Mouse (Mus musculus): ENCODE data around the gene Tmem223. TPM values are rescaled to one million over a fixed set of nuclear protein-coding genes. Genes with fewer than 3 reads are reported as not detected.
A peak's percentile ranks its signal among the peaks of the same experiment; 100 is the strongest.

The Tmem223 gene
- polyA plus RNA-seq, 1 experiment = 53.1 TPM

GRCm38 (mm10) chr19:8738911-8739310, 31.9 kb upstream of the Tmem223 start:
- no peak for TF ChIP-seq CTCF (IDR thresholded peaks at IDR 0.05; ENCODE audit: control insufficient read depth, insufficient read depth, low read length)
- no peak for TF ChIP-seq POLR2A (IDR thresholded peaks at IDR 0.05; ENCODE audit: borderline replicate concordance, control insufficient read depth, low read depth, low read length)
- H3K4me1 ChIP-seq (ENCODE audit: control insufficient read depth, insufficient read depth, low read length) = peaks cover 1% of the 10 kb centered on the region
- H3K27ac ChIP-seq (ENCODE audit: control insufficient read depth, insufficient read depth, low read depth, low read length, poor library complexity) = no peak overlapping the region
- WGBS = 84% methylated on average over 7 of the region's 7 CpGs
- no peak overlapping the region for H3K4me3 ChIP-seq (replicated peaks; ENCODE audit: control insufficient read depth, low read depth, low read length)

DNA sequence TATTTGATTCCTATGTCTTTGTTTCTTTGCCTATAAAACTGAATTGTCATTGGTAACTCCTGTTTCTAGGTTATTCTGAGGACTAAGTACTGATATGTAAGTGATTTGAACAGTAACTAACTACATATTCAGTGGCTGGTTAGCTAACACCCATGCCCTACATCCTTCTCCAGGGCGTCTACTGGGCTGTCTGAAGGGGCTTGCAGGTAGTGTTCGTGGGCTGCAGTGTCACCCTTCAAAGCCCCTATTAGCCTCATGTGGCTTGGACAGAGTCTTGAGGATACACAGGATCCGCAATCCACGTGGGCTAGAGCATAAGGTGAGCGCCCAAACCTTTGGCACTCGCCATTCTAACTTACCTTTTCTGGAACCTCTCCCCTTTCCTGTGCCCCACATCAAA, 31.1 kb upstream of the Tmem223 start:
- Histone ChIP-seq H3K27ac (ENCODE audit: control insufficient read depth, insufficient read depth, low read depth, low read length, poor library complexity) (no peak overlapping the region), H3K4me3 (replicated peaks; ENCODE audit: control insufficient read depth, low read depth, low read length) (no peak overlapping the region), H3K4me1 (ENCODE audit: control insufficient read depth, insufficient read depth, low read length) (peaks cover 1% of the 10 kb centered on the region)
- TF ChIP-seq POLR2A (IDR thresholded peaks at IDR 0.05; ENCODE audit: borderline replicate concordance, control insufficient read depth, low read depth, low read length) = no peak
- no peak for TF ChIP-seq CTCF (IDR thresholded peaks at IDR 0.05; ENCODE audit: control insufficient read depth, insufficient read depth, low read length)
- 86% methylated on average over 6 of the region's 6 CpGs for WGBS

- Histone ChIP-seq H3K27ac (ENCODE audit: control insufficient read depth, insufficient read depth, low read depth, low read length, poor library complexity) (peak within 1 kb of the TSS; percentile 97), H3K4me1 (ENCODE audit: control insufficient read depth, insufficient read depth, low read length) (peaks cover 1% of the 10 kb centered on the region), H3K4me3 (replicated peaks; ENCODE audit: control insufficient read depth, low read depth, low read length) (peak within 1 kb of the TSS; percentile 90)
- TF ChIP-seq POLR2A (IDR thresholded peaks at IDR 0.05; ENCODE audit: borderline replicate concordance, control insufficient read depth, low read depth, low read length) (no peak), CTCF (IDR thresholded peaks at IDR 0.05; ENCODE audit: control insufficient read depth, insufficient read depth, low read length) (no peak)
- 82% methylated on average over 14 of the region's 14 CpGs for WGBS
Observed at GRCm38 (mm10) chr19:8740603-8741002, 30.2 kb upstream of the Tmem223 start, which contains the start of gene 1700092M07Rik. TSS of gene 1700092M07Rik (plus strand) at chr19:8740718.

DNA sequence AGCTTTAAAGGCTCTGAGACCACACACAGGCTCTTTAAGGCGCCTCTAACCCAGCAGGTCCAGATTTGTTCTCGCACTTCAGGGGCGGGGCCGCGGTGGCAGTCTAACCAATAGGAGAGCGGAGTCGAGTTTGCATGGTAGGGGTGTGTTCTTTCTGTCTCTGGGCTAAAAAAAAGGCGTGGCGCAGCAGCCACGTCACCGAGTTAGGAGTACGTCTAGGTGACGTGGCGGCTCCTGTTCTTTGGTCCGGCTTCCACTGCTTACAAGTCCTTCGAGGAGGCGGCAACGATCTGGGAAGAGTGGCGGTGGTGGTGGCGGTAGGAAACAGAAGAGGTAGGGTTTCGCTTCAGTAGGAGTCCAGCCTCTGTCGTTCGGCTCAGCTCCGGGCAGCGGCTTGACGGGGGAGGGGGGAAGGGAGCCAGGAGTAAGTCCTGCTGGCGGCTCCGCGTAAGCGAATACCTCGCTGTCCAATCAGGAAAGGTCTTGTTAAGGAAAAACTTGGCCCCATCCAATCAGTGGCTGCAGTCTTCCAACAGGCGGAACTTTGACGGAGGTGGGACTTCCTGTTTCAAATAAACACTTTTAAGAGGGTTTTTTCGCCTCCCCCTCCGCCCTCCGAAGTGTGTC, 29.4 kb upstream of the Tmem223 start, which contains the start of gene Stx5a:
TSS of gene Stx5a (plus strand) at position 171 of the 627 bp plus-strand sequence.
- WGBS = under 1% methylated on average over 36 of the region's 36 CpGs
- TF ChIP-seq CTCF (IDR thresholded peaks at IDR 0.05; ENCODE audit: control insufficient read depth, insufficient read depth, low read length) = no peak
- TF ChIP-seq POLR2A (IDR thresholded peaks at IDR 0.05; ENCODE audit: borderline replicate concordance, control insufficient read depth, low read depth, low read length) = peak; percentile 59
- peak within 1 kb of the TSS; percentile 90 for H3K4me3 ChIP-seq (replicated peaks; ENCODE audit: control insufficient read depth, low read depth, low read length)

GRCm38 (mm10) chr19:8742176-8742575, 28.6 kb upstream of the Tmem223 start:
- 4% methylated on average over 14 of the region's 14 CpGs for WGBS
- Histone ChIP-seq H3K4me1 (ENCODE audit: control insufficient read depth, insufficient read depth, low read length) (peaks cover 1% of the 10 kb centered on the region), H3K27ac (ENCODE audit: control insufficient read depth, insufficient read depth, low read depth, low read length, poor library complexity) (peak overlapping the region; percentile 97), H3K4me3 (replicated peaks; ENCODE audit: control insufficient read depth, low read depth, low read length) (peak overlapping the region; percentile 90)
- peak; percentile 9; the same call in 1 of the 2 replicates for TF ChIP-seq POLR2A (IDR thresholded peaks at IDR 0.05; ENCODE audit: borderline replicate concordance, control insufficient read depth, low read depth, low read length)
- no peak for TF ChIP-seq CTCF (IDR thresholded peaks at IDR 0.05; ENCODE audit: control insufficient read depth, insufficient read depth, low read length)

More for the DNA sequence above, 29.4 kb upstream of the Tmem223 start, which contains the start of gene Stx5a:
- peak within 1 kb of the TSS; percentile 97 for H3K27ac ChIP-seq (ENCODE audit: control insufficient read depth, insufficient read depth, low read depth, low read length, poor library complexity)
- H3K4me1 ChIP-seq (ENCODE audit: control insufficient read depth, insufficient read depth, low read length) = peaks cover 1% of the 10 kb centered on the region

DNA sequence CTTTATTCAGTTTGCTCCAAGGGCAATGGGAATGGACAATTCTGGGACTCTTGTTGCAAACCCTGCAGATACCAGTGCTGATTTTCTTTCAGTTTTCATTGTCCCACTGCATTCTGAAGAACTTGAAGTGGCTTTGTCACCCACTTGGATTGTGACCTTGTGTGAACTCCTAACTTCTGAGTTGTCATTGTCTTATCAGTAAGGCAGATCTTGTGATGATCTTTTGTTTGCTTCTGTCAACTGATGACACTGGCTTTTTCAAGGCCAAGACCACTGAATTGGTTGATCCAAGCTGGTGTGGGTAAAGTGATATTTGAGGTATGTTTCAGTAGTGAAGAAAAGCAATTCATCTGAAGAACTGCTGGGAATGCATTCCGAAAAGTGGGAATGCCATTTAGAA, 25.4 kb upstream of the Tmem223 start:
- 86% methylated on average over 1 of the region's 1 CpGs for WGBS
- no peak overlapping the region for H3K4me3 ChIP-seq (replicated peaks; ENCODE audit: control insufficient read depth, low read depth, low read length)
- H3K4me1 ChIP-seq (ENCODE audit: control insufficient read depth, insufficient read depth, low read length) = peaks cover 1% of the 10 kb centered on the region
- no peak overlapping the region for H3K27ac ChIP-seq (ENCODE audit: control insufficient read depth, insufficient read depth, low read depth, low read length, poor library complexity)
- TF ChIP-seq POLR2A (IDR thresholded peaks at IDR 0.05; ENCODE audit: borderline replicate concordance, control insufficient read depth, low read depth, low read length) = no peak
- no peak for TF ChIP-seq CTCF (IDR thresholded peaks at IDR 0.05; ENCODE audit: control insufficient read depth, insufficient read depth, low read length)

DNA sequence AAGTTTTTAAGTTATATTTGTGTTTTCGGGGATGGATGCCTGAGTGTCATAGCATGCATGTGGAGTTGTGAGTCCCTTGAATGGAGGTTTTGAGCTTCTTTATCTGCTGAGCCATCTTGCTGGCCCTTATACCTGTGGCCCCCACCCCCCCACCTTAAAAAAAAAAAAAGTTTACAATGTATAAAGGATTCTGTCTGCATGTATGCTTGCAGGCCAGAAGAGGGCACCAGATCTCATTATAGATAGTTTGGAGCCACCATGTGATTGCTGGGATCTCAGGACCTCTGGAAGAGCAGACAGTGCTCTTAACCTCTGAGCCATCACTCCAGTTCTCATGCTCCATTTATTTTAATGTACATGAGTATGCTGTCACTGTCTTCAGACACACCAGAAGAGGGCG, 23.4 kb upstream of the Tmem223 start:
- TF ChIP-seq POLR2A (IDR thresholded peaks at IDR 0.05; ENCODE audit: borderline replicate concordance, control insufficient read depth, low read depth, low read length) (no peak), CTCF (IDR thresholded peaks at IDR 0.05; ENCODE audit: control insufficient read depth, insufficient read depth, low read length) (no peak)
- Histone ChIP-seq H3K4me3 (replicated peaks; ENCODE audit: control insufficient read depth, low read depth, low read length) (no peak overlapping the region), H3K4me1 (ENCODE audit: control insufficient read depth, insufficient read depth, low read length) (no peaks in the 10 kb centered on the region; the same call in 1 of the 2 replicates), H3K27ac (ENCODE audit: control insufficient read depth, insufficient read depth, low read depth, low read length, poor library complexity) (no peak overlapping the region)
- WGBS = 78% methylated on average over 2 of the region's 2 CpGs

DNA sequence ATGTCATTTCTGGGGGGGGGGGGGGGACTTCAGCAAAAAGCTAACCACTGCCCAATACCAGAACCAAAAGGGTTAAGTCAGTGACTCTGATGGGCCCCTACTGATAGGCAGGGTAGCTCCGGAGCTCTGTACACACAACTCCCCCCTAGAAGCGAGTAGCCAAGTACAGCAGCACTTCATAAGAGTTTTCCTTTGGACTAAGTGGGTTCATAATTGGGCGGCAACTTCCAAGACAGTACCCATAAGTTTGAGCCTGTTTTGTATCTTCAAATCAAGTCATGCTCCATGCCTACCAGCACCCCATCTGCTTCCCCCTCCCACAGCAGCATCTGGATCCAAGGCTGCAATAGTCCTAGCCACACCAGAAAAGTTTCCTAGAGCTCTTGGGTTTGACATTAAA, 15.1 kb upstream of the Tmem223 start:
- 57% methylated on average over 3 of the region's 3 CpGs for WGBS
- Histone ChIP-seq H3K27ac (ENCODE audit: control insufficient read depth, insufficient read depth, low read depth, low read length, poor library complexity) (no peak overlapping the region), H3K4me3 (replicated peaks; ENCODE audit: control insufficient read depth, low read depth, low read length) (no peak overlapping the region), H3K4me1 (ENCODE audit: control insufficient read depth, insufficient read depth, low read length) (no peaks in the 10 kb centered on the region; the same call in 1 of the 2 replicates)
- TF ChIP-seq CTCF (IDR thresholded peaks at IDR 0.05; ENCODE audit: control insufficient read depth, insufficient read depth, low read length) (no peak), POLR2A (IDR thresholded peaks at IDR 0.05; ENCODE audit: borderline replicate concordance, control insufficient read depth, low read depth, low read length) (no peak)
